Mouse (Mus musculus): Measurements from ENCODE around the gene Hint2. TPM values are rescaled to one million over a fixed set of nuclear protein-coding genes. Genes with fewer than 3 reads are reported as not detected.
A peak's percentile ranks its signal among the peaks of the same experiment; 100 is the strongest.

The Hint2 gene
- polyA plus RNA-seq, 1 experiment from 2014 or later = 110 TPM

DNA sequence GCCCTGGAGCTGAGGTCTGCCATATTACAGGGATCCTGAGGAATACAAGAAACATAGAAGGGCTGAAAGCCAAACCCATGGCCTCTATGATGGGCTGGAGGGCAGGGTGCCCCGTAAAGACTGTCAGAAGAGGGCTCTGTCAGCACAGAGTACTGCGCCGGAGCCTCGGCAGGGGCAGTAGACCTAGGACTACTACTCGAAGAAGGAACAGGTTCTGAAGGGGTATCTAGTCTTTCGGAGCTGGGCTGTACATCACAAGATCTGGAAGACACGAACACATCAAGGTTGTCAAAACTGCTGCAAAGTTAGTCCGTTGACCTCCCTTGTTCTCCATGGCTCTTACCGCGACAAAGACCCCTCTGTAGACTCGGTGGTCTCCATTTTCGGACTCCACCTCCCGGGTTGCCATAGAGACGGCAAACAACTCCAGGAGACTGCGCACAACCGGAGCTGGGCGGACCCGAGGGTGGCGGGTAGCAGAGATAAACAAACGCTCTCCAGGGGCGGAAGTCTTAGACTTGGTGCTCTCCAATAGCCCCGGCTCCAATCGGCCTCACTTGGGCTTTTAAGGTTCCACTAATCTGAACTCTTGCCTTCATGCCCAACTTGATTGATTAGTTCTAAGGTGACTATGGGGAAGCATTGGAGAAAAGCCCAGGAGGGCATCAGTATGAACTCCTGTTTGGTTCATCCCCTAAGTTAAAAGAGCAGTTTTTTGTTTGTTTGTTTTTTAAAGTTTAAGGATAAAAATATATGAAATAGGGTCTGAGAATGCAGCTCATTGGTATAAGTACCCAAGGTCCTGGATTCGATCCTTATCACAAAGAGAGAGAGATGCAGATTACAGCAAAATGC is 2.9 kb downstream of the Hint2 start, which contains the start of gene Spag8:
Spag8 (minus strand) TSS at position 434 of the 855 bp plus-strand sequence.
- H3K9me3 ChIP-seq = no peaks in the 10 kb centered on the region
- 15% methylated on average over 24 of the region's 24 CpGs for WGBS
- no peak within 1 kb of the TSS for H3K9ac ChIP-seq
- no peaks in the 10 kb centered on the region for H3K27me3 ChIP-seq
- H3K4me3 ChIP-seq = peak within 1 kb of the TSS; percentile 24; the same call in 1 of the 2 replicates
- no peak within 1 kb of the TSS for H3K27ac ChIP-seq
- peak within 1 kb of the TSS; percentile 48 for H3K4me2 ChIP-seq
- H3K36me3 ChIP-seq = peaks cover 10% of the 10 kb centered on the region
- ATAC-seq (ENCODE audit: borderline replicate concordance, extremely low read depth, low FRiP score, low TSS enrichment) = no peak
- H3K4me1 ChIP-seq = peaks cover 15% of the 10 kb centered on the region

DNA sequence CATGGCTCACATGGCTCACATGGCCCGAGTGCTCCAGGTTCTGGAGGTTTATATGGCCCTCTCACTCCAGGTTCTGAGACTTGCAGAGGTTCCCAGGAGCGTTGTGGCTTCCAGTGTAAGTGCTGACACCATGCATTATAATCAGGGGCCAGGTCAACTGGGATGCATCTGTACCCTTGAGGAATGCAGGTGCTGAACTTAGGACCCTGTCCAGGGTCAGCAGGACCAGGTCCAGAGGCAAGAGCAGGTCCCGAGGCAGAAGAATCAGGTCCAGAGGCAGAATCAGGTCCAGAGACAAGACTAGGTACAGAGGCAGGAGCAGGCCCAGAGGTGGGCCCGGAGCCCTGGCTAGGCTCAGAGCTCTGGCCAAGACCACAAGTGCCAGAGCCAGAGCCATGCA is 3.5 kb downstream of the Hint2 start:
- Histone ChIP-seq H3K9me3 (no peaks in the 10 kb centered on the region), H3K4me3 (no peak overlapping the region), H3K4me1 (peaks cover 15% of the 10 kb centered on the region), H3K27me3 (no peaks in the 10 kb centered on the region), H3K36me3 (peaks cover 15% of the 10 kb centered on the region), H3K4me2 (no peak overlapping the region), H3K9ac (no peak overlapping the region), H3K27ac (no peak overlapping the region)
- no peak for ATAC-seq (ENCODE audit: borderline replicate concordance, extremely low read depth, low FRiP score, low TSS enrichment)
- 81% methylated on average over 4 of the region's 4 CpGs for WGBS

DNA sequence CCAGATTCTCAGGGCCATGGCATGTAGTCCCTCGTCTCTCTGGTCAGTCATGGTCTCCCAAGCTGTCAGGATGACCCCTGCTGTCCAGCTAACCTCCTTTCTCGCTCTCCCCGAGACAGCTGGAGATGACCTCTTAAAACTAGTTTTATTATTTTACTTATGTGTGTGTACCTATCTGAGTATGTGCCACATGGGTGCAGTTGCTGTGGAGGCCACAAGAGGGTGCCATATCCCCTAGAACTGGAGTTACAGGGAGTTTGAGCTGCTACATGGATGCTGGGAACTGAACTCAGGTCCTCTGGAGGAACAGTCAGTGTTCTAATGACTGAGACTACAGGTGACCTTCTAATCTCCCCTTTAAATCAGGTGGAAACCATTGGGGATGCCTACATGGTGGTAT is 6.5 kb downstream of the Hint2 start:
- 88% methylated on average over 3 of the region's 3 CpGs for WGBS
- Histone ChIP-seq H3K4me2 (no peak overlapping the region), H3K4me3 (no peak overlapping the region), H3K9ac (no peak overlapping the region), H3K36me3 (peaks cover 15% of the 10 kb centered on the region), H3K4me1 (0 out of 2 replicates have a peak, but pooled peaks cover 5% of the 10 kb centered on the region), H3K27ac (no peak overlapping the region), H3K9me3 (no peaks in the 10 kb centered on the region), H3K27me3 (no peaks in the 10 kb centered on the region)
- no peak for ATAC-seq (ENCODE audit: borderline replicate concordance, extremely low read depth, low FRiP score, low TSS enrichment)

DNA sequence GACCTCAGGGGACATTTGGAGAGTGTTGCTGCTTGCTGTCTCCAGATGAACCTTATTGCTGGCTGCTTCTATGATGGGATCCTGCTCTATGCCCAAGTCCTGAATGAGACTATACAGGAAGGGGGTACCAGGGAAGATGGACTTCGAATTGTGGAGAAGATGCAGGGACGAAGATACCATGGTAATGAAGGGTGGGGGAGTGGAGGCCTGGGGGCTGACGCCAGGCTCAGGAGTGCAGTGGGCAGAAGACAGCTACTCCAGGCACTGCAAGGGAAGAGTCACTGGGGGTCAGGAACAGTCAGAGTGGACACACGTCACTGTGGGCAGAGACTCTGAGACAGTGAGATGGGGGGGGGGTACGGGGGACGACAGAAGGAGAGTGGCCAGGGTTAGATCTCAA is 15.8 kb downstream of the Hint2 start:
- no peak overlapping the region for H3K4me2 ChIP-seq
- H3K9ac ChIP-seq = no peak overlapping the region
- no peaks in the 10 kb centered on the region for H3K27me3 ChIP-seq
- H3K9me3 ChIP-seq = no peaks in the 10 kb centered on the region
- H3K36me3 ChIP-seq = 0 out of 2 replicates have a peak, but pooled peaks cover 7% of the 10 kb centered on the region
- no peak overlapping the region for H3K4me3 ChIP-seq
- H3K27ac ChIP-seq = no peak overlapping the region
- no peak for ATAC-seq (ENCODE audit: borderline replicate concordance, extremely low read depth, low FRiP score, low TSS enrichment)
- no peaks in the 10 kb centered on the region for H3K4me1 ChIP-seq
- WGBS = 72% methylated on average over 6 of the region's 6 CpGs

DNA sequence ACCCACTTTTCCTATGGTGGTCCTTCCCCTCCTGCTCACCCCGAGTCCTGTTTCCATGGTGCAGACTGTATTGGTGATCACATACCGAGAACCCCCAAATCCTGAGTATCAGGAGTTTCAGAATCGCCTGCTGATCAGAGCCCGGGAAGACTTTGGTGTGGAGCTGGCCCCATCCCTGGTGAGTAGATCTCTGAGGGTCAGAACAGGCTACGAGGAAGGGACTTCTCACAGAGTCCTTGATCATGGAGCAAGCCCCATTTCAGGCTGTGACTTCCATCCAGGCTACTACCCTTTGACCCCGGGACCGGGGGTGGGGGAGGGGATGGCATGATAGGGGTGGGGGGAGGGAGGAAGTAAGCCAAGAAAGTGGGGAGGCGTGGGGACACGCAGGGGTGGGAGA is 16.2 kb downstream of the Hint2 start:
- Histone ChIP-seq H3K27ac (no peak overlapping the region), H3K27me3 (no peaks in the 10 kb centered on the region), H3K4me3 (no peak overlapping the region), H3K4me2 (no peak overlapping the region), H3K4me1 (no peaks in the 10 kb centered on the region), H3K36me3 (0 out of 2 replicates have a peak, but pooled peaks cover 7% of the 10 kb centered on the region), H3K9me3 (no peaks in the 10 kb centered on the region), H3K9ac (no peak overlapping the region)
- WGBS = 74% methylated on average over 9 of the region's 9 CpGs
- no peak for ATAC-seq (ENCODE audit: borderline replicate concordance, extremely low read depth, low FRiP score, low TSS enrichment)

DNA sequence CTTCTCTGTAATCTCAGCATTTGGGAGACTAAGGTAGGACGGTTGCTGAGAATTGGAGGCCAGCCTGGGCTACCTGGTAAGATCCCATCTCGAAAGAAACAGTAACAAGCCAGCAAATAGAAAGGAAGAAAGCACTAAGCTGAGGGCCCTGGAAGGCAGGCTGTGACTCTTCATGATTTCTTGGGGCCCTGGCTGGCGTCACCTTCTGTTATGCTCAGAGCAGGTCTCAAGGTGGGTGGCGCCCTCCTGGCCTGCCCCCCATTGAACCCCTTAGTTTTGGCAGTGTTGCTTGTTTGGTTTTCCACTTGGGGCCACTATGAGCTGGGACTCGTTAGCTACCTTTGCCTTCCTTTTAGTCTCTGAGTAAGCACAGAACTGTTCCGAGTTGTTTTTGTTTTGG is 19.5 kb downstream of the Hint2 start:
- no peaks in the 10 kb centered on the region for H3K27me3 ChIP-seq
- no peak overlapping the region for H3K27ac ChIP-seq
- H3K9me3 ChIP-seq = no peaks in the 10 kb centered on the region
- no peak overlapping the region for H3K9ac ChIP-seq
- H3K4me3 ChIP-seq = no peak overlapping the region
- H3K36me3 ChIP-seq = no peaks in the 10 kb centered on the region
- H3K4me1 ChIP-seq = peaks cover 16% of the 10 kb centered on the region
- WGBS = 75% methylated on average over 6 of the region's 6 CpGs
- ATAC-seq (ENCODE audit: borderline replicate concordance, extremely low read depth, low FRiP score, low TSS enrichment) = no peak
- H3K4me2 ChIP-seq = no peak overlapping the region

DNA sequence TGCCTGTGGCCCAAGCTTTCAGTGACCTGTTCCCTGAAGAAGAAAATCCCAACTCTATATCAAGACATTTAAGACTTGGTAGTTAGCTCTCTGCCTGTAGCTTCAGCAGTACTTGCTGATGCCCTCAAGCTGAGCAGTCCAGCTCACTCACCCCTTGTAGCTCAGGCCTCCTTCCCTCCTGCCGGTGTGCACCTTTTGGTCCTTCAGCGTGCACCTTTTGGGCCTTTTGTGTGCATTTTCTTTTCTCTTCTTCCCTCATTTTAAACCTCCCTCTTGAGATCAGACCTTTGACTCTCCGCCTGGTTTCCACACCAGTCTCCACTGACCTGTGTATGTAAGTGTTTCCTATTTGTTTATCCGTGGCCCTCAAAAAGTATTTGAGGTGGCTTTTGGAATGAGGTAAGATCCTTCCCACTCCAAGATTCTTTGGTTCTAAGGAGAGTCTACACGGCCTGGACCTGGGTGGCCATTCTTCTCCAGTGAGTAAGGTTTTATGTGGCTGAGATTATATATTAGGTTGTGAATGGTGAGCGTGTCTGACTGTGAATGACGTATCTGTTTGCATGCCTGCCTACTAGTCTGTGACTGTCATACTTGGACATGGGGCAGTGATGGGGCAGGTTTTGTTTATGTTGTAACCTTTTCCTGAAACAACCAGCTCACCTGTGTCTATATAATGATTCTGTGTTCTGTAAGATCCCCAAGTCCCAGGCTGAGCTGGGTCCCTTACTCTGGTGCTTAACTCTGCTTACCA is 21.5 kb downstream of the Hint2 start:
- no peaks in the 10 kb centered on the region for H3K36me3 ChIP-seq
- H3K9me3 ChIP-seq = no peaks in the 10 kb centered on the region
- H3K4me3 ChIP-seq = no peak overlapping the region
- no peak overlapping the region for H3K4me2 ChIP-seq
- H3K27ac ChIP-seq = no peak overlapping the region
- H3K4me1 ChIP-seq = peaks cover 28% of the 10 kb centered on the region
- WGBS = 76% methylated on average over 7 of the region's 7 CpGs
- H3K9ac ChIP-seq = no peak overlapping the region
- ATAC-seq (ENCODE audit: borderline replicate concordance, extremely low read depth, low FRiP score, low TSS enrichment) = no peak
- no peaks in the 10 kb centered on the region for H3K27me3 ChIP-seq

DNA sequence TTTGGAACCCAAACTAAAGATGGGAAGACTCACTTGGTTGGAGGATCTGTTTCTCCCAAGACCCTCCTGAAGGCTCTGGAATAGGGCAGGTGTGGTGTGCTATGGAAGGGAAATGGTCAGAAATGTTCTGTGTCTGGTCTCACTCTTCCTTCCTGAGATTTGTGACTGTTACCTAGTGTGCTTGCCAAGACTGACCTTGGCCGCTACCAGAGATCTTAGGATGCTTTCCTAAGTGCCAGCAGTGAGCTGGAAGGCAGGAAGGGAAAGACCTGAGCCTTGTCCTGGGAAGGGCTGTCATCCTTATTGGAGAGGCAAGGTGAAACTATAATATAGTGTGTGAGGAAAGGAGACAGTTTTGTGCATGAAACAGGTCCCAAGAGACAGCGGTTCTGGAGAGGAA is 22.5 kb downstream of the Hint2 start:
- 84% methylated on average over 2 of the region's 2 CpGs for WGBS
- no peak for ATAC-seq (ENCODE audit: borderline replicate concordance, extremely low read depth, low FRiP score, low TSS enrichment)

DNA sequence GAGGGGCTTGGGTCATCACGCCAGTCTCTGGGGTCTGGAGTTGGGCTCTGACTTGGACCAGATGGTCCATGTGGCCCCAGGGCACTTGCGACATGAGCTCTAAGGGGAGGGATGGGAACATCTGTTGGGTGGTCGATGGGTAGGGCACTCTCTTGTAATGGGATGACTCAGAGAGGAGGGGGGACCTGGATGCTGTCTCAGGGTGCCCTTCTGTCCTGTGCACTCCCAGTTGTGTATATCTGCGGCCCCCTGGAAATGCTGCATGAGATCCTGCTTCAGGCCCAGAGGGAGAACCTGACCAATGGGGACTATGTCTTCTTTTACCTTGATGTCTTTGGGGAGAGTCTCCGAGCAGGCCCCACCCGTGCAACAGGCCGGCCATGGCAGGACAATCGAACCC is 23.0 kb downstream of the Hint2 start:
- ATAC-seq (ENCODE audit: borderline replicate concordance, extremely low read depth, low FRiP score, low TSS enrichment) = no peak
- Histone ChIP-seq H3K27ac (no peak overlapping the region), H3K9ac (no peak overlapping the region), H3K9me3 (no peaks in the 10 kb centered on the region), H3K4me2 (peak overlapping the region; percentile 94; the same call in 1 of the 2 replicates), H3K4me3 (no peak overlapping the region), H3K36me3 (no peaks in the 10 kb centered on the region), H3K27me3 (no peaks in the 10 kb centered on the region), H3K4me1 (peaks cover 29% of the 10 kb centered on the region)
- 83% methylated on average over 8 of the region's 8 CpGs for WGBS

More for the DNA sequence above, 22.5 kb downstream of the Hint2 start:
- Histone ChIP-seq H3K27me3 (no peaks in the 10 kb centered on the region), H3K4me3 (no peak overlapping the region), H3K4me2 (no peak overlapping the region), H3K9ac (no peak overlapping the region), H3K9me3 (no peaks in the 10 kb centered on the region), H3K4me1 (peaks cover 29% of the 10 kb centered on the region), H3K36me3 (no peaks in the 10 kb centered on the region), H3K27ac (no peak overlapping the region)

DNA sequence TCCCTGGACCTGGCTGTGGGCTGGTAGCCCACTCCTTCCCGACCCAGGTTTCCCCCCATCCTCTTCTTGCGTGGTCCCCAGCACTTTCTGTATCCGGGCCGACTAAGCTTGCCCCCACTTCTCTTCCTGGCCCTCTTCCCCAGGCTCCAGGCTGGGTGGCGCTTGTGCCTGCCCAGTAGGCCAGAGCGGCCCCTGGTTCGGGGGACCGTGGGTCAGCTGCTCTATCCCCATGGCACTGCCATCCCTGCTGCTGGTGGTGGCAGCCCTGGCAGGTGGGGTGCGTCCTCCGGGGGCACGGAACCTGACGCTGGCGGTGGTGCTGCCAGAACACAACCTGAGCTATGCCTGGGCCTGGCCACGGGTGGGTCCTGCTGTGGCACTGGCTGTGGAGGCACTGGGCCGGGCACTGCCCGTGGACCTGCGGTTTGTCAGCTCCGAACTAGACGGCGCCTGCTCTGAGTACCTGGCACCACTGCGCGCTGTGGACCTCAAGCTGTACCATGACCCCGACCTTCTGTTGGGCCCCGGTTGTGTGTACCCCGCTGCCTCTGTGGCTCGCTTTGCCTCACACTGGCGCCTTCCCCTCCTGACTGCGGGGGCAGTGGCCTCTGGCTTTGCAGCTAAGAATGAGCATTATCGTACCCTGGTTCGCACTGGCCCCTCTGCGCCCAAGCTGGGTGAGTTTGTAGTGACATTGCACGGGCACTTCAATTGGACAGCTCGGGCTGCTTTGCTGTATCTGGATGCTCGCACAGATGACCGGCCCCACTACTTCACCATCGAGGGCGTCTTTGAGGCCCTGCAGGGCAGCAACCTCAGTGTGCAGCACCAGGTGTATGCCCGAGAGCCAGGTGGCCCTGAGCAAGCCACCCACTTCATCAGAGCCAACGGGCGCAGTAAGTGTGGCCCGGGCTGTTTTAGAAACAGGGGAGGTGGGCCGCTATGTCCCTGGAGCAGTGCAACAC is 24.0 kb downstream of the Hint2 start:
- Histone ChIP-seq H3K4me2 (peak overlapping the region; percentile 94), H3K9ac (peak overlapping the region; percentile 87), H3K27me3 (no peaks in the 10 kb centered on the region), H3K4me1 (peaks cover 29% of the 10 kb centered on the region), H3K27ac (no peak overlapping the region), H3K4me3 (peak overlapping the region; percentile 75), H3K36me3 (no peaks in the 10 kb centered on the region), H3K9me3 (no peaks in the 10 kb centered on the region)
- peak; percentile 16; the same call in 1 of the 2 replicates for ATAC-seq (ENCODE audit: borderline replicate concordance, extremely low read depth, low FRiP score, low TSS enrichment)
- WGBS = 46% methylated on average over 42 of the region's 42 CpGs

All from lung, embryonic 15.5 days (tissue).